Mouse (Mus musculus) T-helper 17 cell (primary cell): ENCODE data around the gene Os9.

ENCODE experiments used
- in situ Hi-C, 2 experiments: fragments of 300-600 bp; cut with MboI, MseI; formaldehyde crosslinking; loops; 1 replicate in 1 of 2; 2 replicates in 1 of 2; pipeline ENCODE4 v1.15.1; 2025; ENCODE audit warnings: high pct_unique_total_duplicates in 2 of 2

The Os9 gene

DNA sequence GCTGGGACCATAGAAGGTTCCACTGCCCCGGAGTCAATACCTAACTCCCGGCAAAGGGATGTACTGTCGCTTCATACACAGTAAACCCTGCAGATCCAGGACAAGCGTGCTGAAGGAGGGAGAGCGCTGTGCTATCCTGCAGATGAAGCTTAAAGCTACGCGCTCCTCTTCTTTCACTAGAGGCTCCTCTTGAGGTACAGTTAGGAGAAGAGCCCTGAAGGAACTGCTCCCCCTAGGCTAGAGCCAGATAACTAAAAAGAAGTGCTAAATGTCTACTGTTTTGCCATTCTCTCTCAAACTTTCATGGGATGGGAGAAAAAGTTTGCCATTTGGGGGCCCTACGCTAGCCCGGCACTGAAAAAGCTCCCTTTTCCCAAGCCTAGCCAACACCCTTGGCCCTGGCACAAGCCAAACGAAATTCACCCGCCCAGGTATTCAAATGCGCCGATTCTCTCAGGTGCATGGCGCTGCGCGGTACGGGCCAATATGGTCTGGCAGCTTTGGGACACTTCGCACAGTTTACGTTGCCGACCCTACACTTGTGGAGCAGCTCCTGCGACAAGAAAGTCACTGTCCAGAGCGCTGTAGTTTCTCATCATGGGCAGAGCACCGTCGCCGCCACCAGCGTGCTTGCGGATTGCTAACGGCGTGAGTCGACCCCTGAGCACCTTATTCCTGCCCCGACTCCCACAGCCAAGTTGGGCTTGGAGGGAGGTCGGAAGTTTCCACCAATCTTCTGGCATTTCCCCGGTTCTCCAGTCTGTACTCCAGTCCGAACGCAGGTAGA, 72.1 kb downstream of the Os9 start:
- in situ Hi-C loops, result no loop called here

- in situ Hi-C loops, result no loop called here
These were observed 73.0 kb downstream of the Os9 start, which contains the start of gene Cyp27b1 for GRCm38 (mm10) chr10:127047954-127048353. Gene Cyp27b1, plus strand, starts transcription at chr10:127048250.
